Mouse (Mus musculus): Measurements from ENCODE around the gene Olfr9. TPM values are rescaled to one million over a fixed set of nuclear protein-coding genes. Genes with fewer than 3 reads are reported as not detected.
"Not testable (repeated sequence)": the region's sequence is repeated elsewhere in the genome, so short reads cannot be mapped to it uniquely, and the experiment has no call there.

The Olfr9 gene
- total and polyA plus RNA-seq, 2 experiments from 2014 or later: not detected

- Histone ChIP-seq H3K4me2 (ENCODE audit: low read depth, low read length, poor library complexity, severe bottlenecking) (no peak overlapping the region), H3K4me1 (ENCODE audit: insufficient read depth, low read length) (no peaks in the 10 kb centered on the region), H3K27me3 (ENCODE audit: insufficient read depth, low read length) (no peaks in the 10 kb centered on the region), H3K4me3 (ENCODE audit: low read depth, low read length) (no peak overlapping the region), H3K9ac (replicated peaks; ENCODE audit: low read length, poor library complexity, severe bottlenecking) (no peak overlapping the region), H3K36me3 (ENCODE audit: insufficient read depth, low read length) (no peaks in the 10 kb centered on the region), H3K27ac (ENCODE audit: low read depth, low read length) (no peak overlapping the region), H3K9me3 (ENCODE audit: low read length) (no peaks in the 10 kb centered on the region)
- WGBS: 97% methylated on average over 1 of the region's 1 CpGs
- ATAC-seq (ENCODE audit: low FRiP score): no peak
- DNase-seq (ENCODE audit: low spot score): no peak
- no peak for TF ChIP-seq CTCF (IDR thresholded peaks at IDR 0.05)
Measured at GRCm38 (mm10) chr10:128995796-128996195, 6.6 kb downstream of the Olfr9 start.

- 78% methylated on average over 4 of the region's 4 CpGs for WGBS
- Histone ChIP-seq H3K4me1 (ENCODE audit: insufficient read depth, low read length) (no peaks in the 10 kb centered on the region), H3K4me3 (ENCODE audit: low read depth, low read length) (no peak overlapping the region), H3K9me3 (ENCODE audit: low read length) (no peaks in the 10 kb centered on the region), H3K36me3 (ENCODE audit: insufficient read depth, low read length) (no peaks in the 10 kb centered on the region), H3K9ac (replicated peaks; ENCODE audit: low read length, poor library complexity, severe bottlenecking) (no peak overlapping the region), H3K27ac (ENCODE audit: low read depth, low read length) (no peak overlapping the region), H3K27me3 (ENCODE audit: insufficient read depth, low read length) (no peaks in the 10 kb centered on the region), H3K4me2 (ENCODE audit: low read depth, low read length, poor library complexity, severe bottlenecking) (no peak overlapping the region)
- no peak for TF ChIP-seq CTCF (IDR thresholded peaks at IDR 0.05)
- no peak; the same call in 1 of the 2 replicates for ATAC-seq (ENCODE audit: low FRiP score)
- no peak for DNase-seq (ENCODE audit: low spot score)
Measured at GRCm38 (mm10) chr10:128996523-128997040, 7.4 kb downstream of the Olfr9 start.

GRCm38 (mm10) chr10:129004032-129004920 is 15.0 kb downstream of the Olfr9 start:
- no peak overlapping the region for H3K4me3 ChIP-seq (ENCODE audit: low read depth, low read length)
- ATAC-seq (ENCODE audit: low FRiP score): no peak
- H3K27ac ChIP-seq (ENCODE audit: low read depth, low read length): no peak overlapping the region

GRCm38 (mm10) chr10:129010288-129010841 is 21.1 kb downstream of the Olfr9 start, which contains the start of gene Olfr763:
Olfr763 (plus strand) TSS chr10:129010791.
- 74% methylated on average over 2 of the region's 2 CpGs for WGBS
- H3K27ac ChIP-seq (ENCODE audit: low read depth, low read length): no peak within 1 kb of the TSS
- H3K9ac ChIP-seq (replicated peaks; ENCODE audit: low read length, poor library complexity, severe bottlenecking): no peak within 1 kb of the TSS
- DNase-seq (ENCODE audit: low spot score): no peak
- no peak for ATAC-seq (ENCODE audit: low FRiP score)
- no peaks in the 10 kb centered on the region for H3K4me1 ChIP-seq (ENCODE audit: insufficient read depth, low read length)
- no peaks in the 10 kb centered on the region for H3K36me3 ChIP-seq (ENCODE audit: insufficient read depth, low read length)
- TF ChIP-seq CTCF (IDR thresholded peaks at IDR 0.05): no peak
- no peak within 1 kb of the TSS for H3K4me2 ChIP-seq (ENCODE audit: low read depth, low read length, poor library complexity, severe bottlenecking)
- H3K9me3 ChIP-seq (ENCODE audit: low read length): no peaks in the 10 kb centered on the region
- no peaks in the 10 kb centered on the region for H3K27me3 ChIP-seq (ENCODE audit: insufficient read depth, low read length)
- H3K4me3 ChIP-seq (ENCODE audit: low read depth, low read length): no peak within 1 kb of the TSS

More at GRCm38 (mm10) chr10:129004032-129004920, 15.0 kb downstream of the Olfr9 start:
- no peak for DNase-seq (ENCODE audit: low spot score)
- H3K36me3 ChIP-seq (ENCODE audit: insufficient read depth, low read length): no peaks in the 10 kb centered on the region
- H3K9me3 ChIP-seq (ENCODE audit: low read length): no peaks in the 10 kb centered on the region
- no peaks in the 10 kb centered on the region for H3K4me1 ChIP-seq (ENCODE audit: insufficient read depth, low read length)
- TF ChIP-seq CTCF (IDR thresholded peaks at IDR 0.05): no peak
- 72% methylated on average over 14 of the region's 14 CpGs for WGBS
- no peak overlapping the region for H3K4me2 ChIP-seq (ENCODE audit: low read depth, low read length, poor library complexity, severe bottlenecking)
- no peak overlapping the region for H3K9ac ChIP-seq (replicated peaks; ENCODE audit: low read length, poor library complexity, severe bottlenecking)
- no peaks in the 10 kb centered on the region for H3K27me3 ChIP-seq (ENCODE audit: insufficient read depth, low read length)

- ATAC-seq (ENCODE audit: low FRiP score): not testable (repeated sequence)
Measured at GRCm38 (mm10) chr10:129011511-129011910, 22.3 kb downstream of the Olfr9 start.

GRCm38 (mm10) chr10:129014477-129014876 is 25.2 kb downstream of the Olfr9 start:
- Histone ChIP-seq H3K4me2 (ENCODE audit: low read depth, low read length, poor library complexity, severe bottlenecking) (no peak overlapping the region), H3K4me1 (ENCODE audit: insufficient read depth, low read length) (no peaks in the 10 kb centered on the region), H3K4me3 (ENCODE audit: low read depth, low read length) (no peak overlapping the region), H3K27ac (ENCODE audit: low read depth, low read length) (no peak overlapping the region), H3K27me3 (ENCODE audit: insufficient read depth, low read length) (no peaks in the 10 kb centered on the region), H3K9me3 (ENCODE audit: low read length) (no peaks in the 10 kb centered on the region), H3K36me3 (ENCODE audit: insufficient read depth, low read length) (no peaks in the 10 kb centered on the region), H3K9ac (replicated peaks; ENCODE audit: low read length, poor library complexity, severe bottlenecking) (no peak overlapping the region)
- ATAC-seq (ENCODE audit: low FRiP score) (no peak), DNase-seq (ENCODE audit: low spot score) (no peak)
- TF ChIP-seq CTCF (IDR thresholded peaks at IDR 0.05): no peak

More at GRCm38 (mm10) chr10:129011511-129011910, 22.3 kb downstream of the Olfr9 start:
- H3K36me3 ChIP-seq (ENCODE audit: insufficient read depth, low read length); H3K9ac ChIP-seq (replicated peaks; ENCODE audit: low read length, poor library complexity, severe bottlenecking); H3K4me3 ChIP-seq (ENCODE audit: low read depth, low read length); H3K4me1 ChIP-seq (ENCODE audit: insufficient read depth, low read length); H3K9me3 ChIP-seq (ENCODE audit: low read length); DNase-seq (ENCODE audit: low spot score); H3K4me2 ChIP-seq (ENCODE audit: low read depth, low read length, poor library complexity, severe bottlenecking); H3K27ac ChIP-seq (ENCODE audit: low read depth, low read length); H3K27me3 ChIP-seq (ENCODE audit: insufficient read depth, low read length): not testable (repeated sequence)
- WGBS: 69% methylated on average over 2 of the region's 5 CpGs
